Mouse (Mus musculus): ENCODE results near the gene Flt3. TPM values are rescaled to one million over a fixed set of nuclear protein-coding genes. Genes with fewer than 3 reads are reported as not detected.

Gene Flt3
- polyA plus RNA-seq, 1 experiment from 2014 or later, result 0.06 TPM

DNA sequence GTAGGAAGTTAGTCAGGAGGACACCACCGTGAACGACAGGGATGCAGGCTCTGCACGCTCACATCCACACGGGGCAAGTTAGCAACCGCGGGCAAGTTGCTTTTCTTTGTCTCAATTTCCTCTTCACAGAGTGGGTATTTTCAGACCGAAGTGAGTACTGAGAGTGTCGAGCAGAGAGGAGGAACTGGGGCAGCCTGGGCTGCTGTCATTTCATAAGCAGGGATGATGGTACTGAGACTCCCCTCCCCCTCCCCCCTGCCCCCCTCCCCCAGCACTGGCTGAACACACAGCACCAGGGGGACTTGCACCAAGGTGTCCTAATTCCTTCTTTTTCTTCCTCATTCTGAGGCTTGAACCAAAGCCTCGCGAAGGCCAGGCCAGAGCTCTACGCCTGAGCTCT lies 60.7 kb downstream of the Flt3 start:
- no peak overlapping the region for H3K27ac ChIP-seq (replicated peaks)
- no peak overlapping the region for H3K4me3 ChIP-seq
- H3K9me3 ChIP-seq, result no peaks in the 10 kb centered on the region
- DNase-seq (ENCODE audit: low spot score), result no peak
- H3K27me3 ChIP-seq (replicated peaks; ENCODE audit: low read depth, poor library complexity, severe bottlenecking), result no peaks in the 10 kb centered on the region
- H3K4me1 ChIP-seq, result peaks cover under 1% of the 10 kb centered on the region; the same call in 1 of the 2 replicates
- WGBS, result 86% methylated on average over 11 of the region's 11 CpGs
- H3K36me3 ChIP-seq (replicated peaks), result no peaks in the 10 kb centered on the region

DNA sequence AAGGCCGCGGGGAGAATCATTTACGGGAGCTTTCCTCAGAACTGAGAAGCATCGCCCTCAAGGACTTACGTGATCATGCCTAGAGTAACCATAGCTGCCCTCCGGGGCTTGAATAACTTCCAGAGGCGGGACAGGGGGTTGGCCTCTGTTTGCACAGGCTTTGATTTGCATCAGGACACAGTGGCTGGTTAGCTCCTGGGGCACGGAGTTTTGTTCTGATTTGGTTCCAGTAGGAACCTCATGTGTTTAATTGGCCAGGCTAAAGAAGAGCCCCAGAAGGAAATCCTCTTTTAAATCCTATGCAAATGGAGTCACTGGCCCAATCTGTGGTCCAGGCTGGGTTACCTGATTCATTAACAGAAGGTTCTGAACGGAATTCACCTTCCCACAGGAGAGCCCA lies 61.3 kb downstream of the Flt3 start:
- Histone ChIP-seq H3K4me1 (peaks cover 4% of the 10 kb centered on the region; the same call in 1 of the 2 replicates), H3K27me3 (replicated peaks; ENCODE audit: low read depth, poor library complexity, severe bottlenecking) (no peaks in the 10 kb centered on the region), H3K9me3 (no peaks in the 10 kb centered on the region), H3K4me3 (no peak overlapping the region), H3K27ac (replicated peaks) (no peak overlapping the region), H3K36me3 (replicated peaks) (no peaks in the 10 kb centered on the region)
- no peak for DNase-seq (ENCODE audit: low spot score)
- 67% methylated on average over 9 of the region's 9 CpGs for WGBS

DNA sequence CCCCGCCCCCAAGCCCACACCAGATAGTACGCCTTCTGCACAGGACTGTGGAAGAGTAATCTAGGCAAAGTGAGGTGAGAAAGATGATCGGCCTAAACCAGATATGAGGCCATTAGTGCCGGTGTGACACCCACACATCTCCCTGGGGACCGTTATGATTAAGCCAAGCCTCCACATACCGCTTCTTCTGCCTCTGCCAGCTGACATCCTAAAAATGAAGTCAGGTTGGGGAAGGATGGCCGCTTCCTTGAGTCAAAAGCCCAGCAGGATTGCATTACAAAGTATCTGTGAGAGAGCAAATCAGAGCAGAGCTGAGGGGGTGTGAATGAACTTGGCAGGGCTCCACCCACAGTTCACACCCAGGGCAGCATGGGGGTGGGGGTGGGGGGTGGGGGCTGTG lies 67.6 kb downstream of the Flt3 start:
- 56% methylated on average over 7 of the region's 7 CpGs for WGBS
- DNase-seq (ENCODE audit: low spot score), result peak; percentile 12
- H3K27ac ChIP-seq (replicated peaks), result no peak overlapping the region
- H3K36me3 ChIP-seq (replicated peaks), result no peaks in the 10 kb centered on the region
- no peak overlapping the region for H3K4me3 ChIP-seq
- peaks cover 7% of the 10 kb centered on the region; the same call in 1 of the 2 replicates for H3K4me1 ChIP-seq
- no peaks in the 10 kb centered on the region for H3K9me3 ChIP-seq
- no peaks in the 10 kb centered on the region for H3K27me3 ChIP-seq (replicated peaks; ENCODE audit: low read depth, poor library complexity, severe bottlenecking)

DNA sequence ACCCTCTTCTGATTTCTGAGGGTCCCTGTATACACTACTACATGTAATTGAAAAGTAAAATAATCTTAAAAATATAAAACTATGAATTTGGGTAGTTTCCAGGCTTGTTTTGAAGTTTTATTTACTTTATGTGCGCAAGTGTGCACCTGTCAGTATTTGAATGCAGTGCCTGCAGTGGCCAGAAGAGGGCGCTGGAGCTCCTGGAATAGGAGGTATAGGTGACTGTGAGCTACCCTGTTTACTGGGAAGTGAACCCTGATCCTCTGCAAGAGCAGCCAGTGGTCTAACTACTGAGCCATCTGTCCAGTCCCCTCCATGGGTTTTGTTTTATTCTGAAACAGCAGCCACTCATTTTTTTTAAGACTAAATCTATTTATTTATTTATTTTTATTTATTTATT lies 68.7 kb downstream of the Flt3 start:
- Histone ChIP-seq H3K4me1 (peaks cover 7% of the 10 kb centered on the region; the same call in 1 of the 2 replicates), H3K27me3 (replicated peaks; ENCODE audit: low read depth, poor library complexity, severe bottlenecking) (no peaks in the 10 kb centered on the region), H3K36me3 (replicated peaks) (no peaks in the 10 kb centered on the region), H3K27ac (replicated peaks) (no peak overlapping the region), H3K9me3 (no peaks in the 10 kb centered on the region), H3K4me3 (no peak overlapping the region)
- peak; percentile 65 for DNase-seq (ENCODE audit: low spot score)
- 41% methylated on average over 2 of the region's 2 CpGs for WGBS

DNA sequence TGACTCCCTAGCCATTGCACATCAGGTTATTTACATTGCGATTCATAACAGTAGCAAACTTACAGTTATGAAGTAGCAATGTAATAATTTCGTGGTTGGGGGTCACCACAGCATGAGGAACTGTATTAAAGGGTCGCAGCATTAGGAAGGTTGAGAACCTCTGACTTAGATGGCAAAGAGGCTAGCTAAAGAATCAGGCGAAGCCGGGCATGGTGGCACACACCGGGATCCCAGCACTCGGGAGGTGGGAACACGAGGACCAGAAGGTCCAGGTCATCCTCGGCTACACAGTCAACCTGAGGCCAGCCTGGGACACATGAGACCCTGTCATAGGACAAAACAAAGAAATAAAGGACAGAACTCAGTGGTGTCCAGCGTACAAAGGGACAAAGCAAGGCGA lies 70.3 kb downstream of the Flt3 start:
- no peak for DNase-seq (ENCODE audit: low spot score)
- Histone ChIP-seq H3K27me3 (replicated peaks; ENCODE audit: low read depth, poor library complexity, severe bottlenecking) (no peaks in the 10 kb centered on the region), H3K36me3 (replicated peaks) (no peaks in the 10 kb centered on the region), H3K9me3 (no peaks in the 10 kb centered on the region), H3K4me1 (peaks cover 7% of the 10 kb centered on the region; the same call in 1 of the 2 replicates), H3K4me3 (no peak overlapping the region), H3K27ac (replicated peaks) (no peak overlapping the region)
- WGBS, result 83% methylated on average over 11 of the region's 11 CpGs

DNA sequence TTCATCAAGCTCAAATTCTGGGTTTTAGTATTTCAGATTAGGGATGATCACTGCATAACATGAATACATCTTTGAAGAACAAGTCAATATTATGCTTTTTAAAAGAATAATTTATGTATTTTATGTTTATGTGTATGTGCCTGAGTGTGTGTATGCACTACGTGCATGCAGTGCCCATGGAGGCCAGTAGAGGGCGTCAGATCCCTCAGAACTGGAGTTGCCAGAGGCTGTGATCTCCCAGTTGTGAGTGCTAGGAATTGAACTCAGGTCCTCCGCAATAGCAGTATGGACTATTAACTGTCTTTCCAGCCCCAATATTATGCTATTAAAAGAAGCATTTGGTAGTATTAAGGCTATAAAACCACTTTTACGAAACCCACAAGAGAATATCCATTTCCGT lies 72.7 kb downstream of the Flt3 start:
- H3K9me3 ChIP-seq, result no peaks in the 10 kb centered on the region
- no peak for DNase-seq (ENCODE audit: low spot score)
- H3K4me1 ChIP-seq, result no peaks in the 10 kb centered on the region
- H3K36me3 ChIP-seq (replicated peaks), result no peaks in the 10 kb centered on the region
- no peak overlapping the region for H3K27ac ChIP-seq (replicated peaks)
- H3K27me3 ChIP-seq (replicated peaks; ENCODE audit: low read depth, poor library complexity, severe bottlenecking), result peaks cover 8% of the 10 kb centered on the region
- WGBS, result 86% methylated on average over 5 of the region's 5 CpGs
- no peak overlapping the region for H3K4me3 ChIP-seq

DNA sequence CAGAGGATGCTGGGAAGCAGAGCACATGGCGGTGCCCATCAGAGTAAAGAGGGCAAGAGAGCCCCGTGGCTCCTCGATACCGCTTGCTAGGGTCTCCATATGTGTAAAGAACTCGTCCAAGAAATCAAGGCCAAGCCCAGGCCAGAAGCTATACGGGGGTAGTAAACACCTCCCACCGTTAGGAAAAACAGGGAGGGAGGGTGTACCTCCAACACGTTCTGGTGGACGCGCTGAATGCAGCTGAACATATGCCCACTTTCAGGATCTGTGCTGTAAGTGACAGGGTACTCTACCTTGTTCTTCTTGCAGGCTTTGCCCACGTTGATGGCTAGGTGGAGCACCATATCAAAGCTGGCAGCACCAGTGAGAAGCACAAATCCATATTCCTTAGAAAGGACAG lies 74.4 kb downstream of the Flt3 start:
- DNase-seq (ENCODE audit: low spot score), result no peak
- no peak overlapping the region for H3K4me3 ChIP-seq
- H3K27me3 ChIP-seq (replicated peaks; ENCODE audit: low read depth, poor library complexity, severe bottlenecking), result peaks cover 25% of the 10 kb centered on the region
- WGBS, result 78% methylated on average over 11 of the region's 11 CpGs
- H3K36me3 ChIP-seq (replicated peaks), result no peaks in the 10 kb centered on the region
- H3K4me1 ChIP-seq, result no peaks in the 10 kb centered on the region
- H3K27ac ChIP-seq (replicated peaks), result no peak overlapping the region
- H3K9me3 ChIP-seq, result no peaks in the 10 kb centered on the region

DNA sequence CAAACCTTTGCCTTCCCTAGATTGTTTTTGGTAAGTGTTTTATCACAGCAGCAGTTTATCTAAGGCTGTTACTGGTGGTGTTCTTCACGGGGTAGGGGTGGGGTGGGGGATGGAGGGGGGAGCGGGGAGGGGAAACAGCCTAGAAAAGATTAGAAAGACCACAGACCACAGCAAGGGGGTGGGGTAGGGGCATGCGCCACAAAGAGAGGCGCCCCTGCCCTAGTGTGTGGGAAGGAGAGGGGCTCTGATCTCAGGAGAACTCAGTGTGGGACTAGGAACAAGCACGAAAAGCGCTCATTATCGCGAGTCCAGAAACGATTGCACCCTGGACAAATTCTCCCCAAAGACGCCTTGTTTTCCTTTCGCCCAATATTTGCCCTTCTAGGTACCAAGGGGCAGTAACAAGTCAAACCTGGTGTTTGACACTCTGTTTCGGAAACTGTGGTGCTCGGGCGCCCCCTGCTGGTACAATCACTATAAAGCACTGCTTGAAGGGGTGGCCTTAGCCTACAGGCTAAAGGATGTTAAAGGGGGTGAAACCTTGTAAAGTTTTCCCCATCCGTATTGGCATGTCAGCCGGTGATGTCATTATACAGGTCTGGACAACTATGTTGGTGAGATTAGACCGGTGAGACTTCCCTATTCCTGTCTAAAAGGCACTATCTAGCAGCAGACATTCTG lies 76.9 kb downstream of the Flt3 start:
- no peaks in the 10 kb centered on the region for H3K36me3 ChIP-seq (replicated peaks)
- peaks cover 50% of the 10 kb centered on the region for H3K27me3 ChIP-seq (replicated peaks; ENCODE audit: low read depth, poor library complexity, severe bottlenecking)
- no peaks in the 10 kb centered on the region for H3K9me3 ChIP-seq

DNA sequence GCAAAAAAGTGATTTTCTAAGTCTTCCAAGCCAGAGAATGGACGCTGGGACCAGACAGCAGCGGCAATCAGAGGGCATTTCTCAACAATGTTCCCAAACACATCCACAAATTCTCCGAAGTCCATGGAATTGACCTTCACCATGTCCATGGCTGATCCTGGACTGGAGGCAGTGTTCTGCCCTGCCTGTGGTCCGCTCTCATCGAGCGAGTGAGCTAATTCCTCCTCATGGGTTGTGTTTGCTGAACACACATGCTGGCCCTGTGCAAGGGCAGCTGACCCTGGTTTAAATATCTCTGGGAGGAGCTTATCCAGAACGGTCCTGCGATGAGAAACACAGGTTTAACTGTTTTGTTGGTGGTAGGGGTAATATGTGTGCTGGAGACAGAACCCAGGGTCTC lies 78.1 kb downstream of the Flt3 start, which contains the start of gene Urad:
Gene Urad (minus strand): TSS at position 258 of the 400 bp plus-strand sequence.
- Histone ChIP-seq H3K4me3 (no peak within 1 kb of the TSS), H3K27ac (replicated peaks) (no peak within 1 kb of the TSS), H3K9me3 (no peaks in the 10 kb centered on the region), H3K4me1 (no peaks in the 10 kb centered on the region), H3K36me3 (replicated peaks) (no peaks in the 10 kb centered on the region), H3K27me3 (replicated peaks; ENCODE audit: low read depth, poor library complexity, severe bottlenecking) (peaks cover 62% of the 10 kb centered on the region)
- DNase-seq (ENCODE audit: low spot score), result no peak
- 73% methylated on average over 8 of the region's 8 CpGs for WGBS

More for the DNA sequence above, 76.9 kb downstream of the Flt3 start:
- Histone ChIP-seq H3K4me3 (no peak overlapping the region), H3K4me1 (no peaks in the 10 kb centered on the region), H3K27ac (replicated peaks) (no peak overlapping the region)
- WGBS, result 18% methylated on average over 17 of the region's 17 CpGs
- DNase-seq (ENCODE audit: low spot score), result peak; percentile 84

DNA sequence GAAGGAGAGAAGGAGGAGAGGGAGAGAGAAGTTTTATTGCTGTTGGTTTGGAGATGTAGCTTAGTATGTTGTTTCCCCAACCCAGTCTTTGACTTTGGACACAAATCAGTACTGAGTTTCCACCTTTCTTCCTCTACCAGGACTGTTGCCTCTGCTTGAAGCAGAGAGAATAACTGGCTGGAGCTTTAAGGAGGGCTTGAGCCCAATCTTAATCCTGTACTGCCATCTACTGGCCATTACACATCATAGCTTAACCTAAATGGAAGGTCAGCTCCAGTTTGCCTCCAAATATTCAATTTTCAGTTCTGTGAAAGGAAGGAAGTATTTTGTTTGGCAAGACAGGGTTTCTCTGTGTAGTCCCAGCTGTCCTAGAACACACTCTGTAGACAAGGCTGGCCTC lies 80.6 kb downstream of the Flt3 start:
- Histone ChIP-seq H3K9me3 (no peaks in the 10 kb centered on the region), H3K27me3 (replicated peaks; ENCODE audit: low read depth, poor library complexity, severe bottlenecking) (peaks cover 88% of the 10 kb centered on the region), H3K4me3 (no peak overlapping the region), H3K4me1 (no peaks in the 10 kb centered on the region), H3K27ac (replicated peaks) (no peak overlapping the region), H3K36me3 (replicated peaks) (no peaks in the 10 kb centered on the region)
- DNase-seq (ENCODE audit: low spot score), result peak; percentile 35

DNA sequence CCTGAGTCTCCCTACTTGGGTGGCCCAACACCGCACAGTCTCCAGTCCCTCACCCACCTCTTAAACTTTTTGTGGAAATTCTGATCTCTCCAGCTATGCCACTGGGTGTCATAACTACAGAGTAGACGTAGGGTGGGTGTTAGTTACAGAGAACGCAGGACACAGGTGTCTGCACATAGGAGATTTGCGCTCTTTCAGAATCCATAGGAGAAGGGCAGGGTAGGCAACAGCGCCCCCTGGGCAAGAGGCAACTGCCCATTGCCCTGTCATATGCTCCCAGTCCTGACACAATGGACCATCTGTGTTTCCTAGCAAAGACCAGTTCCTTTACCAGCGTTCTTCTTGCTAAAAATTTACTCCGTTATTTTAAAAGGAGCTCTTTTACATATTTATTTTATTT lies 82.3 kb downstream of the Flt3 start:
- Histone ChIP-seq H3K27me3 (replicated peaks; ENCODE audit: low read depth, poor library complexity, severe bottlenecking) (peaks cover 100% of the 10 kb centered on the region), H3K4me3 (no peak overlapping the region), H3K4me1 (no peaks in the 10 kb centered on the region), H3K27ac (replicated peaks) (no peak overlapping the region), H3K9me3 (no peaks in the 10 kb centered on the region), H3K36me3 (replicated peaks) (no peaks in the 10 kb centered on the region)
- no peak for DNase-seq (ENCODE audit: low spot score)
- 17% methylated on average over 7 of the region's 7 CpGs for WGBS

DNA sequence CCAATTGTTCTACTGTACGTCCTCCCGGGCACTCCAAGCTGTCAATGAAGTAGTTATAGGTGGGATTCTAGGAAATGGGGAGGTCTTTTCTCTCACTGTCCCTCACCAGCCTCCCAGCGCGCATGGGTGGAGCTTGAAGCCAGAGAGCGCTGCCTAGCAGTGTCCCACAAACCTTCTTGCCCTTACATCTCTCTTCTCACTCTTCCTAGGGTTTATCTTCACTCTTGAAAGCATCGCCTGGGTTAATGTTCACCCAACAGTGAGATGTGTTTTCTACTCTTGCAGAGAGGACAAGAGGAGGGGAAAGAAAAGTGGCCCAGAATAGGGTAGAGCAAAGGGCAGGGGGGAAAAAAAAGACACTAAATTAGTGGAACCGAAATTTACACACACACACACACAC lies 83.0 kb downstream of the Flt3 start:
- H3K36me3 ChIP-seq (replicated peaks), result no peaks in the 10 kb centered on the region
- H3K9me3 ChIP-seq, result no peaks in the 10 kb centered on the region
- H3K27ac ChIP-seq (replicated peaks), result no peak overlapping the region
- WGBS, result 4% methylated on average over 7 of the region's 7 CpGs
- H3K27me3 ChIP-seq (replicated peaks; ENCODE audit: low read depth, poor library complexity, severe bottlenecking), result peaks cover 100% of the 10 kb centered on the region
- no peaks in the 10 kb centered on the region for H3K4me1 ChIP-seq
- no peak overlapping the region for H3K4me3 ChIP-seq
- DNase-seq (ENCODE audit: low spot score), result no peak

DNA sequence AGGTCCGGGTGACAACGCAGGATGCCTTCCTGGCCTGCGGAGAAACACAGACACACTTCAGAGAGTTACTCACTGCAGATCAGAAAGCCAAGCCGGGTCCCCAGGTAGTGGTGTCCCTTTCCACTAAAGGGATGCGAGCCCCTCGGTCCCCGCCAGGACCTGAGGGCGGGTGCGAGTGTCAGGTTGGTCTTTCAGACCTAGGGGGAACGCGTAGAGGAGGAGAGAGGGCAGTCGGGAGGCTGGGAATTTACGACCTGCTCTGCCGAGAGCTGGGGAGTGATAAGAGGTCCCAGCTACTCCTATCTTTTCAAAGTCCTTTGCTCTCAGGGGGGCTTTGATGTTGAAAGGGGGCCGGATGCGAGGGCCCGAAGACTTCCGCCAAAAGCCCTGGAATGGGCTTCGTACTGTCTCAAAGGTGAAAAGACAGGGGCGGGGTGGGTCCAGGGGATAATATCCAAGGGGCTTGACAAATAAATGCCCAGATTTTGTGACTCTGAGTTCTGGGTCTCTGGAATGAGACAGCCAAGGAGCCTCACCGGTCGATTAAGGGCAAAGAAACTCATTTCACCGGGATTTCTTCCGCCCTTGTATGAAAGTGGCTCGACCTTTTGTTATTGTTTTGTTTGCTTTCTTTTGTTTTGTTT lies 84.7 kb downstream of the Flt3 start:
- H3K36me3 ChIP-seq (replicated peaks), result no peaks in the 10 kb centered on the region
- H3K4me1 ChIP-seq, result no peaks in the 10 kb centered on the region
- H3K27me3 ChIP-seq (replicated peaks; ENCODE audit: low read depth, poor library complexity, severe bottlenecking), result peaks cover 100% of the 10 kb centered on the region
- H3K9me3 ChIP-seq, result no peaks in the 10 kb centered on the region
- H3K27ac ChIP-seq (replicated peaks), result no peak overlapping the region
- DNase-seq (ENCODE audit: low spot score), result no peak
- under 1% methylated on average over 25 of the region's 25 CpGs for WGBS
- H3K4me3 ChIP-seq, result no peak overlapping the region

All from embryonic facial prominence, embryonic 10.5 days (tissue).